In genomic region chr14:31335765-31336164, GRCm38 (mm10) we compare ENCODE assay signal across 7 mouse cellular contexts. TPM values are rescaled to one million over a fixed set of nuclear protein-coding genes. Genes with fewer than 3 reads are reported as not detected.
DNase-seq lines count a peak whose midpoint lies in the region; ATAC-seq and TF ChIP-seq lines count a peak whose summit lies in the region.

No protein-coding gene starts in this region.

- no peak overlapping the region for H3K27ac ChIP-seq in liver, adult 2 months (replicated peaks; ENCODE audit: insufficient read depth, low read depth, low read length)
- peak overlapping the region; percentile 93 for H3K27ac ChIP-seq in forebrain, embryonic 10.5 days
- no peak overlapping the region for H3K27ac ChIP-seq in intestine, embryonic 16.5 days (ENCODE audit: low read length)
- peak overlapping the region; percentile 63 for H3K27ac ChIP-seq in neural tube, embryonic 14.5 days (ENCODE audit: low read depth, low read length)

- peak overlapping the region; percentile 80 for H3K4me2 ChIP-seq in intestine, embryonic 16.5 days (ENCODE audit: low read depth, low read length)
- peak overlapping the region; percentile 71 for H3K4me2 ChIP-seq in neural tube, embryonic 14.5 days (ENCODE audit: low read depth, low read length)

- TF ChIP-seq CTCF in liver, adult 2 months (IDR thresholded peaks at IDR 0.05; ENCODE audit: low read depth, low read length): no peak

- WGBS in liver, adult 2 months: 55% methylated on average over 3 of the region's 3 CpGs
- WGBS in forebrain, embryonic 10.5 days: 59% methylated on average over 3 of the region's 3 CpGs
- 55% methylated on average over 3 of the region's 3 CpGs for WGBS in intestine, embryonic 16.5 days
- WGBS in neural tube, embryonic 14.5 days: 47% methylated on average over 3 of the region's 3 CpGs

- H3K36me3 ChIP-seq in liver, adult 2 months (ENCODE audit: control insufficient read depth, insufficient read depth, low read length): peaks cover 2% of the 10 kb centered on the region; the same call in 1 of the 2 replicates
- H3K36me3 ChIP-seq in forebrain, embryonic 10.5 days (replicated peaks): peaks cover 7% of the 10 kb centered on the region
- no peaks in the 10 kb centered on the region for H3K36me3 ChIP-seq in intestine, embryonic 16.5 days (ENCODE audit: control insufficient read depth, insufficient read depth, low read length)
- 0 out of 2 replicates have a peak, but pooled peaks cover 5% of the 10 kb centered on the region for H3K36me3 ChIP-seq in neural tube, embryonic 14.5 days (ENCODE audit: control insufficient read depth, insufficient read depth, low read length)

- TF ChIP-seq POLR2A in liver, adult 2 months (IDR thresholded peaks at IDR 0.05; ENCODE audit: extremely low read depth, insufficient read depth, low read length): no peak

- ATAC-seq in intestine, embryonic 16.5 days: no peak
- no peak for ATAC-seq in neural tube, embryonic 14.5 days (ENCODE audit: low read depth)

- peaks cover 2% of the 10 kb centered on the region; the same call in 1 of the 2 replicates for H3K27me3 ChIP-seq in liver, adult 2 months (ENCODE audit: control insufficient read depth, insufficient read depth, low read length)
- no peaks in the 10 kb centered on the region; the same call in 1 of the 2 replicates for H3K27me3 ChIP-seq in forebrain, embryonic 10.5 days (ENCODE audit: poor library complexity, severe bottlenecking)
- H3K27me3 ChIP-seq in intestine, embryonic 16.5 days (replicated peaks; ENCODE audit: control insufficient read depth, insufficient read depth, low read length): no peaks in the 10 kb centered on the region
- no peaks in the 10 kb centered on the region for H3K27me3 ChIP-seq in neural tube, embryonic 14.5 days (ENCODE audit: control insufficient read depth, insufficient read depth, low read length)

- H3K79me2 ChIP-seq in liver, adult 2 months (ENCODE audit: control insufficient read depth, insufficient read depth, low read length): peaks cover 6% of the 10 kb centered on the region; the same call in 1 of the 2 replicates

- peaks cover 6% of the 10 kb centered on the region for H3K4me1 ChIP-seq in liver, adult 2 months (ENCODE audit: control insufficient read depth, insufficient read depth, low read length)
- H3K4me1 ChIP-seq in forebrain, embryonic 10.5 days: peaks cover 22% of the 10 kb centered on the region
- 0 out of 2 replicates have a peak, but pooled peaks cover 2% of the 10 kb centered on the region for H3K4me1 ChIP-seq in intestine, embryonic 16.5 days (ENCODE audit: control insufficient read depth, insufficient read depth, low read length)
- peaks cover 19% of the 10 kb centered on the region; the same call in 1 of the 2 replicates for H3K4me1 ChIP-seq in neural tube, embryonic 14.5 days (ENCODE audit: control insufficient read depth, insufficient read depth, low read length)

- H3K4me3 ChIP-seq in liver, adult 2 months (ENCODE audit: insufficient read depth, low read depth, low read length): peak overlapping the region; percentile 9; the same call in 1 of the 2 replicates
- H3K4me3 ChIP-seq in forebrain, embryonic 10.5 days: peak overlapping the region; percentile 85
- peak overlapping the region; percentile 87 for H3K4me3 ChIP-seq in intestine, embryonic 16.5 days (ENCODE audit: low read length)
- H3K4me3 ChIP-seq in neural tube, embryonic 14.5 days (ENCODE audit: low read depth, low read length): peak overlapping the region; percentile 88

- H3K9me3 ChIP-seq in forebrain, embryonic 10.5 days: no peaks in the 10 kb centered on the region
- no peaks in the 10 kb centered on the region for H3K9me3 ChIP-seq in intestine, embryonic 16.5 days (ENCODE audit: control insufficient read depth, low read length)
- no peaks in the 10 kb centered on the region for H3K9me3 ChIP-seq in neural tube, embryonic 14.5 days (ENCODE audit: control insufficient read depth, low read length)

- DNase-seq in liver, adult 2 months (ENCODE audit: extremely low read depth, low read depth, low spot score): no peak
- DNase-seq in liver: no peak
- no peak for DNase-seq in forebrain, embryonic 10.5 days (ENCODE audit: extremely low spot score, low spot score)
- DNase-seq in frontal cortex, postnatal 14 days (ENCODE audit: low spot score in 2 of 2): no peak
- no peak for DNase-seq in urinary bladder, postnatal 10 days (ENCODE audit: low spot score)

- H3K9ac ChIP-seq in liver, adult 2 months (ENCODE audit: low read depth, low read length): no peak overlapping the region
- H3K9ac ChIP-seq in intestine, embryonic 16.5 days (ENCODE audit: low read depth, low read length): no peak overlapping the region
- H3K9ac ChIP-seq in neural tube, embryonic 14.5 days (replicated peaks; ENCODE audit: low read depth, low read length): peak overlapping the region; percentile 46

RNA-seq across cellular contexts. Expression of gene Capn7, which starts 0.7 kb away (rescaled TPM):
- total RNA-seq in liver, adult 2 months (2014; rRNA removed): 34.8 and 38.1 TPM in 2 replicates
- 6.1 and 6.7 TPM in 2 replicates for polyA plus RNA-seq in liver, adult 2 months (2012; rRNA removed)
- polyA plus RNA-seq in forebrain, embryonic 10.5 days (2016; fragmentation: Nextera tagmentation; extraction: Ambion mirVana): 28.7 and 29.2 TPM in 2 replicates
- 31.7 and 32.8 TPM in 2 replicates for polyA plus RNA-seq in intestine, embryonic 16.5 days (2015; fragmentation: Nextera tagmentation; extraction: Ambion mirVana)
- polyA plus RNA-seq in neural tube, embryonic 14.5 days (2014; fragmentation: Nextera tagmentation; extraction: Ambion mirVana): 89.4 and 92.9 TPM in 2 replicates

RNA-seq across cellular contexts. Expression of gene Dnah1, which starts 12.1 kb away (rescaled TPM):
- total RNA-seq in liver, adult 2 months (2014; rRNA removed): under 0.01 and 0.07 TPM in 2 replicates
- 0.01 and 0.04 TPM in 2 replicates for polyA plus RNA-seq in liver, adult 2 months (2012; rRNA removed)
- 5.4 and 6.3 TPM in 2 replicates for polyA plus RNA-seq in forebrain, embryonic 10.5 days (2016; fragmentation: Nextera tagmentation; extraction: Ambion mirVana)
- polyA plus RNA-seq in intestine, embryonic 16.5 days (2015; fragmentation: Nextera tagmentation; extraction: Ambion mirVana): 2.4 and 3.0 TPM in 2 replicates
- 3.6 and 4.0 TPM in 2 replicates for polyA plus RNA-seq in neural tube, embryonic 14.5 days (2014; fragmentation: Nextera tagmentation; extraction: Ambion mirVana)

Comparison
In these comparisons a context has a peak if more than half of its experiments do, and no peak if none do; other contexts are left out.
1. H3K27ac ChIP-seq: peak in forebrain, embryonic 10.5 days (single experiment) and neural tube, embryonic 14.5 days (single experiment); none in liver, adult 2 months (single experiment) and intestine, embryonic 16.5 days (single experiment).
2. H3K4me3 ChIP-seq: peak in every context shown above with its lines; median percentile 88 in neural tube, embryonic 14.5 days; 87 in intestine, embryonic 16.5 days; 85 in forebrain, embryonic 10.5 days; 9 in liver, adult 2 months.